Mouse (Mus musculus) ES-E14 (cell line): ENCODE data around the gene Jtb.

Experiments used
- CHD2 ChIP-seq: IDR thresholded peaks from 2 replicates; pipeline ENCODE4 v1.6.1; 2014; ENCODE audit warnings: mild to moderate bottlenecking, low read depth, low read length, inconsistent platforms
- ZNF384 ChIP-seq: IDR thresholded peaks from 2 replicates; pipeline ENCODE4 v1.6.1; 2012; ENCODE audit warnings: low read depth, low read length, inconsistent platforms

GRCm38 (mm10) chr3:90241251-90241650 is 9.9 kb downstream of the Jtb start:
- TF ChIP-seq ZNF384, result no peak
- no peak for TF ChIP-seq CHD2
